Mouse (Mus musculus) heart, postnatal 14 days (tissue): ENCODE measurements at regions not wholly inside any gene's neighbourhood (a gene's known extent, or its start where the extent isn't known, plus 50 kb on each side); places are given as distances from the start of the nearest gene placed in this dataset.

ENCODE experiments used
- DNase-seq, 2 experiments: peaks; one replicate each; pipeline ENCODE4 v3.0.0; 2021 to 2022
- intact Hi-C: fragments of 180-260 bp; cut with DNase I; formaldehyde crosslinking; loops from one replicate; pipeline ENCODE4 v1.15.1; 2025

- DNase-seq: no peak
- intact Hi-C loops: no loop called here
Observed at GRCm38 (mm10) chr4:40400089-40400488, 71.9 kb upstream of the Tmem215 start.

- DNase-seq: no peak
- intact Hi-C loops: no loop called here
Observed at GRCm38 (mm10) chr4:40390183-40390582, 81.8 kb upstream of the Tmem215 start.

GRCm38 (mm10) chr4:40385284-40385683 is 86.7 kb upstream of the Tmem215 start:
- intact Hi-C loops: no loop called here
- DNase-seq: no peak

GRCm38 (mm10) chr4:40384704-40385103 is 87.3 kb upstream of the Tmem215 start:
- no peak for DNase-seq
- intact Hi-C loops: no loop called here

- DNase-seq: no peak
- intact Hi-C loops: no loop called here
Observed at GRCm38 (mm10) chr4:40380309-40380708, 91.7 kb upstream of the Tmem215 start.

- no peak for DNase-seq
- intact Hi-C loops: no loop called here
Observed at GRCm38 (mm10) chr4:40375439-40376154, 96.4 kb upstream of the Ndufb6 start.

GRCm38 (mm10) chr4:40374213-40374612 is 95.0 kb upstream of the Ndufb6 start:
- no peak for DNase-seq
- intact Hi-C loops: no loop called here

- intact Hi-C loops: no loop called here
- no peak for DNase-seq
Observed at GRCm38 (mm10) chr4:40364329-40364728, 85.1 kb upstream of the Ndufb6 start.

GRCm38 (mm10) chr4:40359307-40359706 is 80.1 kb upstream of the Ndufb6 start:
- no peak for DNase-seq
- intact Hi-C loops: no loop called here

GRCm38 (mm10) chr4:40357088-40357853 is 78.0 kb upstream of the Ndufb6 start:
- DNase-seq: no peak
- intact Hi-C loops: no loop called here

GRCm38 (mm10) chr4:40355791-40356450 is 76.7 kb upstream of the Ndufb6 start:
- intact Hi-C loops: no loop called here
- DNase-seq: no peak

- no peak for DNase-seq
- intact Hi-C loops: no loop called here
Observed at GRCm38 (mm10) chr4:40354456-40354855, 75.2 kb upstream of the Ndufb6 start.

GRCm38 (mm10) chr4:40351648-40352047 is 72.4 kb upstream of the Ndufb6 start:
- intact Hi-C loops: no loop called here
- no peak for DNase-seq

GRCm38 (mm10) chr4:40351090-40351489 is 71.9 kb upstream of the Ndufb6 start:
- no peak for DNase-seq
- intact Hi-C loops: no loop called here

GRCm38 (mm10) chr4:40345847-40346246 is 66.6 kb upstream of the Ndufb6 start:
- no peak for DNase-seq

GRCm38 (mm10) chr4:40342181-40342580 is 63.0 kb upstream of the Ndufb6 start:
- intact Hi-C loops: no loop called here
- DNase-seq: no peak

More at GRCm38 (mm10) chr4:40345847-40346246, 66.6 kb upstream of the Ndufb6 start:
- intact Hi-C loops: no loop called here

- DNase-seq: no peak
Observed at GRCm38 (mm10) chr4:40334841-40335240, 55.6 kb upstream of the Ndufb6 start.

GRCm38 (mm10) chr4:40329737-40330136 is 50.5 kb upstream of the Ndufb6 start:
- intact Hi-C loops: no loop called here
- DNase-seq: peak; percentile 29 to 44

More at GRCm38 (mm10) chr4:40334841-40335240, 55.6 kb upstream of the Ndufb6 start:
- intact Hi-C loops: no loop called here
